Mouse (Mus musculus) liver, adult 2 months (tissue): ENCODE data around the gene Gnb1l. TPM values are rescaled to one million over a fixed set of nuclear protein-coding genes. Genes with fewer than 3 reads are reported as not detected.
A peak's percentile ranks its signal among the peaks of the same experiment; 100 is the strongest.

ENCODE experiments used
- DNase-seq: peaks from one replicate; pipeline ENCODE4 v3.0.0-alpha.2; 2011; ENCODE audit warnings: low read depth, low spot score; ENCODE audit errors: extremely low read depth
- H3K27ac ChIP-seq: fragments of 200-500 bp; replicated peaks from 2 replicates; pipeline ENCODE4 v1.5.1; 2012; ENCODE audit warnings: low read depth, mild to moderate bottlenecking, control low read depth, inconsistent platforms, low read length; ENCODE audit not compliant: insufficient read depth
- H3K27me3 ChIP-seq: fragments of 200-500 bp; 2 replicates; pipeline ENCODE4 v1.6.1; 2012; ENCODE audit warnings: mild to moderate bottlenecking, moderate library complexity, low read length, inconsistent platforms; ENCODE audit not compliant: control insufficient read depth, insufficient read depth
- H3K36me3 ChIP-seq: fragments of 200-500 bp; 2 replicates; pipeline ENCODE4 v1.6.1; 2012; ENCODE audit warnings: low read length, inconsistent platforms; ENCODE audit not compliant: control insufficient read depth, insufficient read depth
- H3K4me1 ChIP-seq: fragments of 200-500 bp; 2 replicates; pipeline ENCODE4 v1.6.1; 2011; ENCODE audit warnings: low read length; ENCODE audit not compliant: control insufficient read depth, insufficient read depth
- H3K4me3 ChIP-seq: fragments of 200-500 bp; 2 replicates; pipeline ENCODE4 v1.5.1; 2011; ENCODE audit warnings: low read depth, mild to moderate bottlenecking, control low read depth, low read length, moderate library complexity; ENCODE audit not compliant: insufficient read depth
- H3K79me2 ChIP-seq: fragments of 200-500 bp; 2 replicates; pipeline ENCODE4 v1.6.1; 2012; ENCODE audit warnings: inconsistent platforms, mild to moderate bottlenecking, low read length, moderate library complexity; ENCODE audit not compliant: control insufficient read depth, insufficient read depth
- H3K9ac ChIP-seq: fragments of 200-500 bp; 2 replicates; pipeline ENCODE4 v1.6.1; 2012; ENCODE audit warnings: low read depth, mild to moderate bottlenecking, control low read depth, inconsistent platforms, low read length
- CTCF ChIP-seq: fragments of 200-500 bp; IDR thresholded peaks from 2 replicates; pipeline ENCODE4 v1.5.1; 2011; ENCODE audit warnings: low read depth, low read length, control low read depth
- POLR2A ChIP-seq: fragments of 200-500 bp; IDR thresholded peaks from 2 replicates; pipeline ENCODE4 v1.6.1; 2011; ENCODE audit warnings: low read length, control low read depth; ENCODE audit not compliant: insufficient read depth; ENCODE audit errors: extremely low read depth
- WGBS: fragments of 180-500 bp; shearing (Covaris S2); methylation state at CpG from one replicate; pipeline ENCODE4 v1.1.7; 2018; 5-methylcytosine and 5-hydroxymethylcytosine counted together
- polyA plus RNA-seq: library from polyadenylated mRNA; depleted of rRNA; stranded (reverse); fragments of >200 nt; gene quantifications from 2 replicates; pipeline ENCODE4 v1.2.3, GENCODE M21; 2012
- total RNA-seq: library from RNA; depleted of rRNA; stranded (reverse); fragments of >200 nt; gene quantifications from 2 replicates; pipeline ENCODE4 v1.2.3, GENCODE M21; 2014

Gene Gnb1l
- total and polyA plus RNA-seq, 2 experiments = 1.4 to 4.8 TPM

GRCm38 (mm10) chr16:18591047-18592018, 92.8 kb downstream of the Gnb1l start:
- H3K4me3 ChIP-seq = no peak overlapping the region
- DNase-seq = no peak
- H3K4me1 ChIP-seq = 0 out of 2 replicates have a peak, but pooled peaks cover 2% of the 10 kb centered on the region
- TF ChIP-seq POLR2A (no peak), CTCF (no peak)
- H3K9ac ChIP-seq = no peak overlapping the region
- H3K27ac ChIP-seq = no peak overlapping the region
- peaks cover 22% of the 10 kb centered on the region for H3K27me3 ChIP-seq
- H3K79me2 ChIP-seq = no peaks in the 10 kb centered on the region
- 6% methylated on average over 59 of the region's 59 CpGs for WGBS
- no peaks in the 10 kb centered on the region for H3K36me3 ChIP-seq

GRCm38 (mm10) chr16:18593930-18594329, 95.4 kb downstream of the Gnb1l start:
- H3K36me3 ChIP-seq = no peaks in the 10 kb centered on the region
- H3K79me2 ChIP-seq = no peaks in the 10 kb centered on the region
- no peak overlapping the region for H3K4me3 ChIP-seq
- H3K27me3 ChIP-seq = peaks cover 10% of the 10 kb centered on the region; the same call in 1 of the 2 replicates
- H3K27ac ChIP-seq = no peak overlapping the region
- DNase-seq = no peak
- H3K4me1 ChIP-seq = 0 out of 2 replicates have a peak, but pooled peaks cover 2% of the 10 kb centered on the region
- 46% methylated on average over 2 of the region's 2 CpGs for WGBS
- no peak for TF ChIP-seq POLR2A
- H3K9ac ChIP-seq = no peak overlapping the region

- Histone ChIP-seq H3K27ac (no peak overlapping the region), H3K79me2 (no peaks in the 10 kb centered on the region), H3K9ac (no peak overlapping the region), H3K36me3 (no peaks in the 10 kb centered on the region), H3K4me1 (no peaks in the 10 kb centered on the region), H3K4me3 (no peak overlapping the region), H3K27me3 (peaks cover 7% of the 10 kb centered on the region; the same call in 1 of the 2 replicates)
- TF ChIP-seq POLR2A (no peak), CTCF (no peak)
- no peak for DNase-seq
- 75% methylated on average over 5 of the region's 5 CpGs for WGBS
These were observed 97.7 kb downstream of the Gnb1l start for GRCm38 (mm10) chr16:18596255-18596654.

GRCm38 (mm10) chr16:18598006-18598405, 99.5 kb downstream of the Gnb1l start:
- no peak overlapping the region for H3K9ac ChIP-seq
- DNase-seq = no peak
- no peak overlapping the region for H3K27ac ChIP-seq
- WGBS = 83% methylated on average over 3 of the region's 3 CpGs
- no peaks in the 10 kb centered on the region for H3K27me3 ChIP-seq
- H3K4me3 ChIP-seq = no peak overlapping the region
- no peaks in the 10 kb centered on the region for H3K36me3 ChIP-seq
- H3K79me2 ChIP-seq = no peaks in the 10 kb centered on the region
- TF ChIP-seq CTCF (no peak), POLR2A (no peak)
- H3K4me1 ChIP-seq = no peaks in the 10 kb centered on the region

GRCm38 (mm10) chr16:18601447-18601846, 102.9 kb downstream of the Gnb1l start:
- WGBS = 80% methylated on average over 7 of the region's 7 CpGs
- no peaks in the 10 kb centered on the region for H3K4me1 ChIP-seq
- no peak for DNase-seq
- no peak for TF ChIP-seq CTCF
- TF ChIP-seq POLR2A = no peak
- no peak overlapping the region for H3K9ac ChIP-seq
- no peaks in the 10 kb centered on the region for H3K27me3 ChIP-seq
- no peaks in the 10 kb centered on the region for H3K79me2 ChIP-seq
- no peaks in the 10 kb centered on the region for H3K36me3 ChIP-seq
- H3K4me3 ChIP-seq = no peak overlapping the region
- no peak overlapping the region for H3K27ac ChIP-seq

GRCm38 (mm10) chr16:18604267-18604701, 105.8 kb downstream of the Gnb1l start:
- Histone ChIP-seq H3K27me3 (no peaks in the 10 kb centered on the region), H3K4me3 (no peak overlapping the region), H3K79me2 (no peaks in the 10 kb centered on the region), H3K27ac (no peak overlapping the region), H3K9ac (no peak overlapping the region), H3K4me1 (no peaks in the 10 kb centered on the region), H3K36me3 (no peaks in the 10 kb centered on the region)
- 44% methylated on average over 8 of the region's 8 CpGs for WGBS
- TF ChIP-seq CTCF (no peak), POLR2A (no peak)
- peak; percentile 25 for DNase-seq
